Mouse (Mus musculus): Measurements from ENCODE around the gene Serpina11.

- TF ChIP-seq USF1 (IDR thresholded peaks at IDR 0.05; ENCODE audit: low read depth) (no peak), CTCF (IDR thresholded peaks at IDR 0.05; ENCODE audit: control insufficient read depth, insufficient read depth, insufficient read length) (no peak), MYOG (IDR thresholded peaks at IDR 0.05; ENCODE audit: control insufficient read depth, extremely low read depth, insufficient read length) (no peak), MAX (IDR thresholded peaks at IDR 0.05) (no peak), MYOD1 (IDR thresholded peaks at IDR 0.05; ENCODE audit: control insufficient read depth, insufficient read length, low read depth) (no peak), CEBPB (IDR thresholded peaks at IDR 0.05; ENCODE audit: low read depth) (no peak), FOSL1 (IDR thresholded peaks at IDR 0.05; ENCODE audit: insufficient read depth, low read length, poor library complexity, severe bottlenecking) (no peak)
Measured at GRCm38 (mm10) chr12:104013620-104014019, 23.9 kb upstream of the Serpina11 start, which contains the start of gene Serpina9.
